Mouse (Mus musculus) myocyte (in vitro differentiated cells): ENCODE results near the gene Sesn2. TPM values are rescaled to one million over a fixed set of nuclear protein-coding genes. Genes with fewer than 3 reads are reported as not detected.

Source experiments
- H3K27me3 ChIP-seq: one replicate; pipeline ENCODE4 v1.6.1; 2011; ENCODE audit not compliant: control insufficient read depth, insufficient read depth, insufficient read length
- H3K36me3 ChIP-seq: one replicate; pipeline ENCODE4 v1.6.1; 2011; ENCODE audit not compliant: control insufficient read depth, insufficient read depth
- H3K4me2 ChIP-seq: one replicate; pipeline ENCODE4 v1.6.1; 2011; ENCODE audit warnings: low read depth, control low read depth
- H3K4me3 ChIP-seq: one replicate; pipeline ENCODE4 v1.5.1; 2011; ENCODE audit warnings: mild to moderate bottlenecking, control low read depth, moderate library complexity
- H3K79me2 ChIP-seq: one replicate; pipeline ENCODE4 v1.6.1; 2011; ENCODE audit not compliant: control insufficient read depth, insufficient read depth
- H3ac ChIP-seq: one replicate; pipeline ENCODE4 v1.6.1; 2011; ENCODE audit not compliant: control insufficient read depth, insufficient read length
- CEBPB ChIP-seq: IDR thresholded peaks from 2 replicates; pipeline ENCODE4 v1.6.1; 2011; ENCODE audit warnings: mild to moderate bottlenecking, moderate library complexity; ENCODE audit not compliant: poor library complexity, insufficient read depth, severe bottlenecking
- E2F4 ChIP-seq: IDR thresholded peaks from one replicate; pipeline ENCODE4 v1.6.1; 2011; ENCODE audit warnings: mild to moderate bottlenecking, control low read depth, moderate library complexity; ENCODE audit not compliant: insufficient read depth
- MAX ChIP-seq: IDR thresholded peaks from one replicate; pipeline ENCODE4 v1.6.1; 2011; ENCODE audit warnings: low read depth, mild to moderate bottlenecking, control low read depth
- MYOD1 ChIP-seq, 3 experiments: IDR thresholded peaks; one replicate each; pipeline ENCODE4 v1.6.1; 2011; ENCODE audit warnings: control low read depth in 2 of 3, low read depth in 2 of 3, mild to moderate bottlenecking in 2 of 3, moderate library complexity in 1 of 3; ENCODE audit not compliant: insufficient read length in 2 of 3, control insufficient read depth in 1 of 3
- MYOG ChIP-seq, 3 experiments: IDR thresholded peaks; one replicate each; pipeline ENCODE4 v1.6.1; 2011; ENCODE audit warnings: control low read depth in 2 of 3, low read depth in 2 of 3, mild to moderate bottlenecking in 2 of 3; ENCODE audit not compliant: insufficient read length in 2 of 3, control insufficient read depth in 1 of 3, insufficient read depth in 1 of 3
- POLR2A ChIP-seq: IDR thresholded peaks from one replicate; pipeline ENCODE4 v1.6.1; 2011; ENCODE audit warnings: low read depth, mild to moderate bottlenecking, control low read depth, moderate library complexity; ENCODE audit not compliant: insufficient read length
- POLR2AphosphoS2 ChIP-seq: IDR thresholded peaks from one replicate; pipeline ENCODE4 v1.6.1; 2011; ENCODE audit warnings: low read depth, control low read depth; ENCODE audit not compliant: insufficient read length
- REST ChIP-seq: IDR thresholded peaks from one replicate; pipeline ENCODE4 v1.6.1; 2011; ENCODE audit warnings: mild to moderate bottlenecking, control low read depth, moderate library complexity; ENCODE audit not compliant: insufficient read depth, insufficient read length
- SRF ChIP-seq: IDR thresholded peaks from one replicate; pipeline ENCODE4 v1.6.1; 2011; ENCODE audit warnings: low read depth; ENCODE audit not compliant: control insufficient read depth, insufficient read length
- TCF12 ChIP-seq: IDR thresholded peaks from one replicate; pipeline ENCODE4 v1.6.1; 2011; ENCODE audit warnings: mild to moderate bottlenecking, control low read depth; ENCODE audit not compliant: poor library complexity, insufficient read depth, severe bottlenecking
- TCF3 ChIP-seq: IDR thresholded peaks from one replicate; pipeline ENCODE4 v1.6.1; 2011; ENCODE audit warnings: low read depth, control low read depth; ENCODE audit not compliant: insufficient read length
- USF1 ChIP-seq: IDR thresholded peaks from one replicate; pipeline ENCODE4 v1.6.1; 2011; ENCODE audit warnings: low read depth, mild to moderate bottlenecking, control low read depth, moderate library complexity
- polyA plus RNA-seq: library from polyadenylated mRNA; unstranded; fragments of >200 nt; fragmentation: generic; extraction: Trizol; gene quantifications from one replicate; pipeline ENCODE4 v1.2.1, GENCODE M21; 2012; ENCODE audit warnings: missing spikeins

Gene Sesn2
- polyA plus RNA-seq, 1 experiment: 71.5 TPM

DNA sequence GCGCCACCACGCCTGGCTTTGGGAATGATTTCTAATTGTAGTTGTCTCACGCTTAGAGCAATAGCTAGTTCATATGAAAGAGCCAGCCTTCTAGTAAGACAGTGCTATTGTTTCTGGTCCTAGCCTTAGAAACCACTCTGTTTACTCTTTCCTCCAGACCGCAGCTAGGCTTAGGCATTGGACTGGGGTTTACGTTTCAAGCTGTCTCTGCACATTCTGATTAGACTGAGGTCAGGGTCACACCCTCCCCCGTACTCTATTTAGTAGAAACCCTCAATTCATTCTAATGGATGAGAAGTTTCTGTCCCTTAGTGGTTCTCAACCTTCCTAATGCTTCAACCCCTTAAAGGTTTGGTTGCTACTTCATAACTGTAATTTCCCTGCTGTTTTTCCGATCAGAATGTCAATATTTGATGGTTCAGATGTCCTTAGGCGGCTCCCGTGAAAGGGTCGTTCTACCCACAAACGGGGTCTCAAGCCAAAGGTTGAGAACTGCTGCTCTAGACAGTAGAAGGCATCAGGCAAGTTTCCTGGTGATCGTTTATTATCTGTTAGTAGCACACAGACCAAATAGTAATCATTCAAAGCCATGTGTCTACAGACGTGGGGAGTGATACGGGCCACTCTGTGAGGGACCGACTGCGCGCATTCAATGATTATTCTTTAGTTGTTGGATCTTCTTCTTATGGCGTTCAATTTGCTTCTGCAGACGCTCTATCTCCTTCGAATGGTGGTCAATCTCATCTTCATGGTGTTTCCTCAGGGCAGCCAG lies 19.9 kb upstream of the Sesn2 start:
- no peak for TF ChIP-seq REST
- no peak for TF ChIP-seq MAX
- TF ChIP-seq TCF3: no peak
- no peak for TF ChIP-seq E2F4
- no peak for TF ChIP-seq POLR2A
- TF ChIP-seq TCF12: no peak
- TF ChIP-seq MYOD1 (IDR thresholded peaks at IDR 0.05; ENCODE audit: control insufficient read depth in 1 of 3, insufficient read length in 2 of 3, low read depth in 2 of 3): no peak
- TF ChIP-seq SRF: no peak
- no peak for TF ChIP-seq CEBPB
- TF ChIP-seq USF1: no peak
- TF ChIP-seq MYOG (IDR thresholded peaks at IDR 0.05; ENCODE audit: control insufficient read depth in 1 of 3, insufficient read depth in 1 of 3, insufficient read length in 2 of 3, low read depth in 2 of 3): no peak
- TF ChIP-seq POLR2AphosphoS2: no peak
- Histone ChIP-seq H3K4me3 (no peak overlapping the region), H3K79me2 (peaks cover 23% of the 10 kb centered on the region), H3K27me3 (no peaks in the 10 kb centered on the region), H3ac (no peak overlapping the region), H3K4me2 (no peak overlapping the region), H3K36me3 (no peaks in the 10 kb centered on the region)

DNA sequence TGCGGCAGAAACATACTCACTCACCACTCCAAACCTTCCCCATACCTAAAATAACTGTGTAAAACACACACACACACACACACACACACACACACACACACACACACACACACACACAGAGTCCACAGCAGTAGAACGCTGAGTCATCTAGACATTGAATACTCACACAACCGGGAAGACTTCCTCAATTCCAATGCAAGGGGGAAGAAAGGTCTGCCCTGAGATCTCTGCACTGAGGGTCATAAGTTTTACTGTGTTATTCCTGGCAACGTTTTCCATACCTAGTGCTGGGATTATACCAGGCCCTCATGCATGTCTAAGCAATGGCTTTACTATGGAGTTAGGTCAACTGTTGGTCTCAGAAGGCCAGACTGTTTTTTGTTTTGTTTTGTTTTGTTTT lies 19.0 kb upstream of the Sesn2 start:
- TF ChIP-seq REST (no peak), POLR2A (no peak), POLR2AphosphoS2 (no peak), TCF3 (no peak), TCF12 (no peak), MYOD1 (IDR thresholded peaks at IDR 0.05; ENCODE audit: control insufficient read depth in 1 of 3, insufficient read length in 2 of 3, low read depth in 2 of 3) (no peak), MAX (no peak), E2F4 (no peak)
- Histone ChIP-seq H3K27me3 (no peaks in the 10 kb centered on the region), H3K4me3 (no peak overlapping the region), H3K4me2 (no peak overlapping the region), H3K79me2 (peaks cover 16% of the 10 kb centered on the region), H3ac (no peak overlapping the region), H3K36me3 (no peaks in the 10 kb centered on the region)

DNA sequence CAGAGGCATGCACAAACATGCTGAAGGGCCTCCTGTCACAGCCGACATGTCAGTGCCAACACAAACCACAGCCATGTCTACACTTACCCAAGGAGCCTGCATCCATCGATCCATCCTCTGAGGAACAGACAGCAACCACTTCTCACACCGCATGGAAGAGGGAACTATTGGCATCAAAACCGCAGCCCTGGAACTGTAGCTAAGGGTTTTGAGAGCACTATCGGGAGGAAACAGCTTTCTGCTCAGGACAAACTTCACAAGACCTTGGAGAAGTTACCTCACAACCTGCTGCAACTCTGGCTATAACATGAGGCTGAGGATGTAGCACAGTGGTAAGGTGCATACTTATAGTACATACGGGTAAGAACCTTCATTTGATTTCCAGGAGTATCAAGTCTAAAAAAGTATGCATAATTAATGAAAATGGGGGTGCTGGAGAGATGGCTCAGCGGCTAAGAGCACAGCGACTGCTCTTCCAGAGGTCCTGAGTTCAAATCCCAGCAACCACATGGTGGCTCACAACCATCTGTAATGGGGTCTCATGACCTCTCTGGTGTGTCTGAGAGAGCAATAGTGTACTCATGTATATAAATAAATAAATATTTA lies 17.7 kb upstream of the Sesn2 start:
- Histone ChIP-seq H3ac (no peak overlapping the region), H3K4me2 (no peak overlapping the region), H3K36me3 (no peaks in the 10 kb centered on the region), H3K79me2 (peaks cover 13% of the 10 kb centered on the region), H3K27me3 (no peaks in the 10 kb centered on the region), H3K4me3 (no peak overlapping the region)
- no peak for TF ChIP-seq CEBPB
- TF ChIP-seq TCF12: no peak
- no peak for TF ChIP-seq SRF
- no peak for TF ChIP-seq E2F4
- TF ChIP-seq POLR2A: no peak
- TF ChIP-seq USF1: no peak

DNA sequence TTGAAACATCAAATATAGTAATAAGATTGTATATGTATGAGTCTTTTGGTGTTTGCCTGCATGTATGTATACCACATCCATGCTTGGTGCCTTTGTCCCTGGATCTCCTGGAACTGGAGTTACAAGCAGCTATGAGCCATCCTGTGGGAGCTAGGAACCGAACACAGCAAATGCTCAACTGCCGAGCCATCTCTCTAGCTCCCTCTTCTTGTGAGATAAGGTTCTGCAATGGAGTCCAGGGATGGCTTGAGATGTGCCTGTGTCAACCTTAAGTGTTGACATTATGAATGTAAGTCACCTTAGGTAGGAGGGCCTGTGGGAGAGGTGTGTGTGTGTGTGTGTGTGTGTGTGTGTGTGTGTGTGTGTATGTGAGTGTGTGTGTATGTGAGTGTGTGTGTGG lies 16.4 kb upstream of the Sesn2 start:
- Histone ChIP-seq H3K4me2 (no peak overlapping the region), H3K4me3 (no peak overlapping the region), H3K36me3 (no peaks in the 10 kb centered on the region), H3K79me2 (no peaks in the 10 kb centered on the region), H3K27me3 (no peaks in the 10 kb centered on the region), H3ac (no peak overlapping the region)
- no peak for TF ChIP-seq TCF12
- TF ChIP-seq E2F4: no peak
- no peak for TF ChIP-seq MYOD1 (IDR thresholded peaks at IDR 0.05; ENCODE audit: control insufficient read depth in 1 of 3, insufficient read length in 2 of 3, low read depth in 2 of 3)
- no peak for TF ChIP-seq TCF3
- no peak for TF ChIP-seq SRF
- no peak for TF ChIP-seq REST
- no peak for TF ChIP-seq POLR2A
- TF ChIP-seq USF1: no peak
- no peak for TF ChIP-seq CEBPB
- TF ChIP-seq MYOG (IDR thresholded peaks at IDR 0.05; ENCODE audit: control insufficient read depth in 1 of 3, insufficient read depth in 1 of 3, insufficient read length in 2 of 3, low read depth in 2 of 3): no peak
- TF ChIP-seq POLR2AphosphoS2: no peak
- no peak for TF ChIP-seq MAX

DNA sequence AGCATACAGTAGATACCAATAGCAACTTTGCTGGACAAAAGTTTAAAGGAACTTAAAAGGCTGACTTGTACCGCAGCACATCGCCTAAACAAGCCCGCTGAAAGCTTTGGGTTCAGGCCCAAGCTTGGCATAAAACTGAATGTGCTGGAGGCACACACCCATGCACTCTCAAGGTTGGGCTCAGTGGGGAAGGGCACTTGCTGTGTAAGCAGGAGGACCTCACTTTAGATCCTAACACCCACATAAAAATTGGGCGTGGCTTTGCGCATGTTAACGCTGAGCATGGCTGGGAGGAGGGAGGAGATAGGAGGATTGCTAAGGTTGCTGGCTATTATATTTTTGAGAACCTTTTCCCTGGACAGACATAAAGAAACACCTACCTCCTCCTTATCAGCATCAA lies 14.5 kb upstream of the Sesn2 start:
- Histone ChIP-seq H3K4me3 (no peak overlapping the region), H3K79me2 (no peaks in the 10 kb centered on the region), H3K4me2 (no peak overlapping the region), H3ac (no peak overlapping the region), H3K27me3 (no peaks in the 10 kb centered on the region), H3K36me3 (no peaks in the 10 kb centered on the region)
- TF ChIP-seq TCF12: no peak
- no peak for TF ChIP-seq CEBPB
- TF ChIP-seq MAX: no peak
- TF ChIP-seq POLR2A: no peak
- no peak for TF ChIP-seq SRF
- TF ChIP-seq MYOG (IDR thresholded peaks at IDR 0.05; ENCODE audit: control insufficient read depth in 1 of 3, insufficient read depth in 1 of 3, insufficient read length in 2 of 3, low read depth in 2 of 3): no peak
- no peak for TF ChIP-seq REST
